Mouse (Mus musculus): Measurements from ENCODE around the gene Brf1.

DNA sequence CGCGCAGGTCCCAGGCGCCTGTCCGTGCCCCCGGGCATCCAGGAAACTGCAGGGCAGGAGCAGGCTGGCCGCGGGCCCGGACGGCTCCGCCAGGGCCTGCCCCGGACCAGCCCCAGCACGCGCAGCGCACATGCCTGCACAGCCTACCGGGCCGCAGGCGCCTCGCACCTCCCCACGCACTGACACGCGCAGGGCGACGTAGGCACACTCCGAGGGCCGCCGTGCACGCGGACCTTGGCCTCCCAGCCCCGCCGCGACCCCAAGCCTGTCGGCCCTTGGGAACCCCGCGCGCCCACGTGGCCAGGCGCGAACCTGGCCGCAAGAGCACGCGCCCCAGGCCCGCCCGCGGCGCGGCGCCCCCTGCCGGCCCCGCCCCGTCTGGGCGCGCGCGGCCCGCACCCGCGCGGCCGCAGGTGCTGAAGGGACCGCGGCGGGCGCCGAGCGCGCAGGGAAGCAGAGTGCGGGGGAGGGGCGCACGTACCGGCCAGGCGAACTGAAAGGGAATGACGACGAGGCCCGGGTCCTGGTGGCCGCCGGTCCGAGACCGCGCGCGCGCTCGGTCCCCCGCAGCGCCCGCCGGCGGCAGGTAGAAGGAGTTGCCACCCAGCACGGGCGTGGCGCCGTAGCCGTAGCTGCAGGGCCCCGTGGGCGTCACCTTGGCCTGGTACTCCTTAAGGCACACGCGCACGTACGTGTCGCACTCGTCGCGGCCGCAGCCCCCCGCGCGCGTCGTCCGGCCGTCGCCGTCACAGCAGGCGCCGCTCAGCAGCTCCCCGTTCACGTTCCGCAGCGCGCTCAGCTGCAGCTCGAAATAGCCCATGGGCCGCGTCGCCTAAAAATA lies 71.9 kb downstream of the Brf1 start:
- TF ChIP-seq POLR2A (IDR thresholded peaks at IDR 0.05; ENCODE audit: control insufficient read depth, low read depth, low read length) (no peak), CTCF (IDR thresholded peaks at IDR 0.05; ENCODE audit: control insufficient read depth, insufficient read depth, insufficient replicate concordance, low read depth, low read length) (no peak)
